Mouse (Mus musculus): ENCODE measurements around the gene Syne3. TPM values are rescaled to one million over a fixed set of nuclear protein-coding genes. Genes with fewer than 3 reads are reported as not detected.

Syne3 gene
- polyA plus RNA-seq, 1 experiment: 11.6 TPM

GRCm38 (mm10) chr12:105032832-105033775 is 23.5 kb upstream of the Syne3 start:
- H3K36me3 ChIP-seq (ENCODE audit: control insufficient read depth, insufficient read depth): no peaks in the 10 kb centered on the region
- peak overlapping the region; percentile 89 for H3K4me2 ChIP-seq (ENCODE audit: low read depth)
- TF ChIP-seq MYOG (IDR thresholded peaks at IDR 0.05; ENCODE audit: control insufficient read depth in 1 of 3, insufficient read depth in 1 of 3, insufficient read length in 2 of 3, low read depth in 2 of 3): no peak
- TF ChIP-seq MAX (IDR thresholded peaks at IDR 0.05; ENCODE audit: low read depth): no peak
- no peak for TF ChIP-seq REST (IDR thresholded peaks at IDR 0.05; ENCODE audit: insufficient read depth, insufficient read length)
- no peak for TF ChIP-seq USF1 (IDR thresholded peaks at IDR 0.05; ENCODE audit: low read depth)
- no peak for TF ChIP-seq POLR2AphosphoS2 (IDR thresholded peaks at IDR 0.05; ENCODE audit: insufficient read length, low read depth)
- TF ChIP-seq CEBPB (IDR thresholded peaks at IDR 0.05; ENCODE audit: insufficient read depth, poor library complexity, severe bottlenecking): no peak
- TF ChIP-seq SRF (IDR thresholded peaks at IDR 0.05; ENCODE audit: control insufficient read depth, insufficient read length, low read depth): no peak
- TF ChIP-seq TCF12 (IDR thresholded peaks at IDR 0.05; ENCODE audit: insufficient read depth, poor library complexity, severe bottlenecking): no peak
- no peak for TF ChIP-seq E2F4 (IDR thresholded peaks at IDR 0.05; ENCODE audit: insufficient read depth)
- no peak for TF ChIP-seq POLR2A (IDR thresholded peaks at IDR 0.05; ENCODE audit: insufficient read length, low read depth)
- TF ChIP-seq TCF3 (IDR thresholded peaks at IDR 0.05; ENCODE audit: insufficient read length, low read depth): no peak
- no peak for TF ChIP-seq MYOD1 (IDR thresholded peaks at IDR 0.05; ENCODE audit: control insufficient read depth in 1 of 3, insufficient read length in 2 of 3, low read depth in 2 of 3)
- peak overlapping the region; percentile 74 for H3K4me3 ChIP-seq
- H3ac ChIP-seq (ENCODE audit: control insufficient read depth, insufficient read length): peak overlapping the region; percentile 96
- H3K79me2 ChIP-seq (ENCODE audit: control insufficient read depth, insufficient read depth): peaks cover 75% of the 10 kb centered on the region
- H3K27me3 ChIP-seq (ENCODE audit: control insufficient read depth, insufficient read depth, insufficient read length): no peaks in the 10 kb centered on the region

GRCm38 (mm10) chr12:105032147-105032831 is 22.7 kb upstream of the Syne3 start, which contains the start of gene Glrx5:
Glrx5 (plus strand) TSS chr12:105032688.
- TF ChIP-seq SRF (IDR thresholded peaks at IDR 0.05; ENCODE audit: control insufficient read depth, insufficient read length, low read depth) (peak; percentile 84), USF1 (IDR thresholded peaks at IDR 0.05; ENCODE audit: low read depth) (no peak), POLR2AphosphoS2 (IDR thresholded peaks at IDR 0.05; ENCODE audit: insufficient read length, low read depth) (peak; percentile 98), TCF3 (IDR thresholded peaks at IDR 0.05; ENCODE audit: insufficient read length, low read depth) (no peak), TCF12 (IDR thresholded peaks at IDR 0.05; ENCODE audit: insufficient read depth, poor library complexity, severe bottlenecking) (no peak), MYOD1 (IDR thresholded peaks at IDR 0.05; ENCODE audit: control insufficient read depth in 1 of 3, insufficient read length in 2 of 3, low read depth in 2 of 3) (peak in 1 of 3 experiments; percentile 19), MYOG (IDR thresholded peaks at IDR 0.05; ENCODE audit: control insufficient read depth in 1 of 3, insufficient read depth in 1 of 3, insufficient read length in 2 of 3, low read depth in 2 of 3) (no peak), MAX (IDR thresholded peaks at IDR 0.05; ENCODE audit: low read depth) (peak; percentile 54), POLR2A (IDR thresholded peaks at IDR 0.05; ENCODE audit: insufficient read length, low read depth) (peak; percentile 97), REST (IDR thresholded peaks at IDR 0.05; ENCODE audit: insufficient read depth, insufficient read length) (peak; percentile 43)
- Histone ChIP-seq H3K36me3 (ENCODE audit: control insufficient read depth, insufficient read depth) (no peaks in the 10 kb centered on the region), H3K4me2 (ENCODE audit: low read depth) (peak within 1 kb of the TSS; percentile 89), H3K4me3 (peak within 1 kb of the TSS; percentile 74), H3ac (ENCODE audit: control insufficient read depth, insufficient read length) (peak within 1 kb of the TSS; percentile 96), H3K27me3 (ENCODE audit: control insufficient read depth, insufficient read depth, insufficient read length) (no peaks in the 10 kb centered on the region), H3K79me2 (ENCODE audit: control insufficient read depth, insufficient read depth) (peaks cover 67% of the 10 kb centered on the region)

- TF ChIP-seq MYOD1 (IDR thresholded peaks at IDR 0.05; ENCODE audit: control insufficient read depth in 1 of 3, insufficient read length in 2 of 3, low read depth in 2 of 3) (no peak), SRF (IDR thresholded peaks at IDR 0.05; ENCODE audit: control insufficient read depth, insufficient read length, low read depth) (no peak), TCF12 (IDR thresholded peaks at IDR 0.05; ENCODE audit: insufficient read depth, poor library complexity, severe bottlenecking) (no peak), MYOG (IDR thresholded peaks at IDR 0.05; ENCODE audit: control insufficient read depth in 1 of 3, insufficient read depth in 1 of 3, insufficient read length in 2 of 3, low read depth in 2 of 3) (no peak), POLR2A (IDR thresholded peaks at IDR 0.05; ENCODE audit: insufficient read length, low read depth) (no peak), POLR2AphosphoS2 (IDR thresholded peaks at IDR 0.05; ENCODE audit: insufficient read length, low read depth) (no peak), USF1 (IDR thresholded peaks at IDR 0.05; ENCODE audit: low read depth) (no peak), MAX (IDR thresholded peaks at IDR 0.05; ENCODE audit: low read depth) (no peak), TCF3 (IDR thresholded peaks at IDR 0.05; ENCODE audit: insufficient read length, low read depth) (no peak), CEBPB (IDR thresholded peaks at IDR 0.05; ENCODE audit: insufficient read depth, poor library complexity, severe bottlenecking) (no peak)
- Histone ChIP-seq H3K36me3 (ENCODE audit: control insufficient read depth, insufficient read depth) (no peaks in the 10 kb centered on the region), H3ac (ENCODE audit: control insufficient read depth, insufficient read length) (peak overlapping the region; percentile 96), H3K4me3 (peak overlapping the region; percentile 74), H3K79me2 (ENCODE audit: control insufficient read depth, insufficient read depth) (peaks cover 58% of the 10 kb centered on the region), H3K27me3 (ENCODE audit: control insufficient read depth, insufficient read depth, insufficient read length) (no peaks in the 10 kb centered on the region), H3K4me2 (ENCODE audit: low read depth) (peak overlapping the region; percentile 88)
Observed at GRCm38 (mm10) chr12:105031081-105032058, 21.8 kb upstream of the Syne3 start.
